Mouse (Mus musculus) embryonic fibroblast, embryonic 13.5 days (primary cell): Measurements from ENCODE around the gene Grn.

Experiments
- CTCF ChIP-seq: IDR thresholded peaks from 2 replicates; pipeline ENCODE4 v1.5.1; 2011; ENCODE audit warnings: mild to moderate bottlenecking, control low read depth, low read length, moderate library complexity, borderline replicate concordance; ENCODE audit not compliant: insufficient read depth
- POLR2A ChIP-seq: IDR thresholded peaks from 2 replicates; pipeline ENCODE4 v1.6.1; 2011; ENCODE audit warnings: low read depth, mild to moderate bottlenecking, control low read depth, low read length, moderate library complexity

- TF ChIP-seq CTCF (no peak), POLR2A (peak; percentile 76)
Measured at GRCm38 (mm10) chr11:102430121-102431017, at the start of gene Grn.
